Mouse (Mus musculus) kidney, postnatal 0 days (tissue): ENCODE data around the gene Spata13. TPM values are rescaled to one million over a fixed set of nuclear protein-coding genes. Genes with fewer than 3 reads are reported as not detected.

Experiments
- ATAC-seq: fragments of 200-750 bp; cut with Nextera tagmentation; replicated peaks from 2 replicates; pipeline ENCODE4 v1.8.0; 2017; ENCODE audit warnings: low read depth, moderate number of reproducible peaks, moderate TSS enrichment, moderate library complexity; ENCODE audit not compliant: low FRiP score
- DNase-seq: peaks from one replicate; pipeline ENCODE4 v3.0.0-alpha.2; 2016; ENCODE audit warnings: low spot score
- H3K27ac ChIP-seq: fragments of 300-500 bp; sonication (generic); 2 replicates; pipeline ENCODE4 v1.5.1; 2014; ENCODE audit warnings: mild to moderate bottlenecking
- H3K27me3 ChIP-seq: fragments of 300-500 bp; sonication (generic); 2 replicates; pipeline ENCODE4 v1.6.1; 2014; ENCODE audit warnings: low read length, mixed read lengths; ENCODE audit not compliant: insufficient read depth
- H3K36me3 ChIP-seq: fragments of 300-500 bp; sonication (generic); 2 replicates; pipeline ENCODE4 v1.6.1; 2014; ENCODE audit warnings: low read length, mixed read lengths; ENCODE audit not compliant: insufficient read depth
- H3K4me1 ChIP-seq: fragments of 300-500 bp; sonication (generic); replicated peaks from 2 replicates; pipeline ENCODE4 v1.6.1; 2014; ENCODE audit warnings: antibody characterized with exemption, low read length, mixed read lengths; ENCODE audit not compliant: insufficient read depth
- H3K4me2 ChIP-seq: fragments of 300-500 bp; sonication (generic); 2 replicates; pipeline ENCODE4 v1.6.1; 2014; ENCODE audit warnings: mild to moderate bottlenecking, low read length, moderate library complexity, mixed read lengths
- H3K4me3 ChIP-seq: fragments of 300-500 bp; sonication (generic); replicated peaks from 2 replicates; pipeline ENCODE4 v1.5.1; 2014; ENCODE audit warnings: low read depth, low read length
- H3K9ac ChIP-seq: fragments of 300-500 bp; sonication (generic); 2 replicates; pipeline ENCODE4 v1.6.1; 2014; ENCODE audit warnings: low read depth, low read length
- H3K9me3 ChIP-seq: fragments of 300-500 bp; sonication (generic); replicated peaks from 2 replicates; pipeline ENCODE4 v1.6.1; 2016; ENCODE audit warnings: low read length, inconsistent platforms, mixed read lengths
- CTCF ChIP-seq: IDR thresholded peaks from 2 replicates; pipeline ENCODE4 v1.5.1; 2016; ENCODE audit warnings: antibody characterized with exemption, low read depth, mild to moderate bottlenecking, moderate library complexity
- WGBS: fragments of 180-500 bp; shearing (Covaris S2); extraction: QIAGEN DNeasy Blood & Tissue Kit; methylation state at CpG from one replicate; pipeline ENCODE4 v1.1.7; 2014; 5-methylcytosine and 5-hydroxymethylcytosine counted together
- polyA plus RNA-seq: library from polyadenylated mRNA; unstranded; fragments of >200 nt; fragmentation: Nextera tagmentation; extraction: Ambion mirVana; gene quantifications from 2 replicates; pipeline ENCODE4 v1.2.1, GENCODE M21; 2015

The Spata13 gene
- polyA plus RNA-seq, 1 experiment from 2014 or later = 47.4 TPM

DNA sequence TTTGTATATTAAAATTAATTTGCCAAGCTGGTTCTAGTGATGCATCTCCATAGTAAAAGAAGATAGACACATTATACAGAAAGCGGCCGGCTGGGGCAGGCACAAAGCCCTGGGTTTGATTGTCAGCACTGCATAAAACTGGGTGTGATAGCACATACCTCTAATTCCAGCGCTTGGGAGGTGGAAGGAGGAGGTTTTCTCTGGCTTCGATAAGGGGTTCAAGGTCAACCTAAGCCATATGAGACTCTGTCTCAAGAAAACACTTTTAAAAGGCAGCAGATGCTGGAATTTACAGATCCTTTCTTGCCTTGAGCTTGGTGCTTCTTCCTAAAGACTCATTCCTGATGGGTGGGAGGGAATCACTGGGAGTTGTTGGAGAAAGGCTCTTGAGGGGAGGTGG is 130.7 kb downstream of the Spata13 start:
- DNase-seq (no peak), ATAC-seq (0 out of 2 replicates have a peak, but pooled peaks have one; percentile 3)
- WGBS = 48% methylated on average over 4 of the region's 4 CpGs
- Histone ChIP-seq H3K4me2 (no peak overlapping the region), H3K9ac (no peak overlapping the region), H3K4me3 (no peak overlapping the region), H3K27ac (no peak overlapping the region), H3K27me3 (no peaks in the 10 kb centered on the region), H3K36me3 (peaks cover 14% of the 10 kb centered on the region; the same call in 1 of the 2 replicates), H3K9me3 (no peaks in the 10 kb centered on the region), H3K4me1 (0 out of 2 replicates have a peak, but pooled peaks cover 2% of the 10 kb centered on the region)
- no peak for TF ChIP-seq CTCF

DNA sequence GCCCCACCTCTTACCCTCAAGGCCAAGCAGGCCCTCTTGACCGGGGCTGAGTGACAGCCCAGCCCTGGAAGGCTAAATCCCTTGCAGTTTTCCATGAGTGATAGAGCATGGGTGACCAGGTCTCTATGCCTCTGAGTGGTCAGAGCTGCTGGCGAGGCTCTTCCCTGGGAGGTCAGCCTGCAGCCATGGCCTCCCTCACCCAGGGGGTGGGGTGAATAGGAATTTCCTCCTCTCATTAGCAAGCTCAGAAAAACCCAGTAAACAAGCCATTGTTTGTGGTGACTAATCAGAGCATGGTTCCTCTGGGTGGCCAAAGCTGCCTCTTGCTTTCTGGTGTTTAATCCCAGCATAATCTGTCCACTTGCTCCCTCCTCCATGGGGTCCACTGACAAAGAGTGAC is 131.2 kb downstream of the Spata13 start:
- Histone ChIP-seq H3K4me1 (0 out of 2 replicates have a peak, but pooled peaks cover 2% of the 10 kb centered on the region), H3K27ac (no peak overlapping the region), H3K9me3 (no peaks in the 10 kb centered on the region), H3K9ac (no peak overlapping the region), H3K4me2 (no peak overlapping the region), H3K36me3 (peaks cover 14% of the 10 kb centered on the region; the same call in 1 of the 2 replicates), H3K4me3 (no peak overlapping the region), H3K27me3 (no peaks in the 10 kb centered on the region)
- no peak for DNase-seq
- peak; percentile 56; the same call in 1 of the 2 replicates for ATAC-seq
- no peak for TF ChIP-seq CTCF
- WGBS = 29% methylated on average over 2 of the region's 2 CpGs

GRCm38 (mm10) chr14:60767884-60768283 is 134.1 kb downstream of the Spata13 start, which contains the start of gene C1qtnf9:
TSS of gene C1qtnf9 (plus strand) at chr14:60768134.
- ATAC-seq = no peak
- no peak within 1 kb of the TSS for H3K9ac ChIP-seq
- H3K4me2 ChIP-seq = no peak within 1 kb of the TSS
- TF ChIP-seq CTCF = no peak
- H3K9me3 ChIP-seq = no peaks in the 10 kb centered on the region
- H3K4me3 ChIP-seq = no peak within 1 kb of the TSS
- 0 out of 2 replicates have a peak, but pooled peaks cover 2% of the 10 kb centered on the region for H3K4me1 ChIP-seq
- H3K27ac ChIP-seq = no peak within 1 kb of the TSS
- no peaks in the 10 kb centered on the region for H3K27me3 ChIP-seq
- DNase-seq = no peak
- WGBS = 62% methylated on average over 4 of the region's 4 CpGs
- H3K36me3 ChIP-seq = 0 out of 2 replicates have a peak, but pooled peaks cover 3% of the 10 kb centered on the region

- DNase-seq (peak; percentile 42), ATAC-seq (no peak)
- Histone ChIP-seq H3K4me2 (no peak overlapping the region), H3K27me3 (no peaks in the 10 kb centered on the region), H3K9ac (no peak overlapping the region), H3K9me3 (no peaks in the 10 kb centered on the region), H3K4me3 (no peak overlapping the region), H3K4me1 (0 out of 2 replicates have a peak, but pooled peaks cover 2% of the 10 kb centered on the region), H3K36me3 (no peaks in the 10 kb centered on the region), H3K27ac (no peak overlapping the region)
- peak; percentile 45; the same call in 1 of the 2 replicates for TF ChIP-seq CTCF
- WGBS = 36% methylated on average over 6 of the region's 6 CpGs
These were observed 135.5 kb downstream of the Spata13 start for GRCm38 (mm10) chr14:60769340-60769739.

- WGBS = 75% methylated on average over 6 of the region's 6 CpGs
- ATAC-seq (no peak), DNase-seq (no peak)
- H3K4me2 ChIP-seq = no peak overlapping the region
- H3K27me3 ChIP-seq = no peaks in the 10 kb centered on the region
- no peak overlapping the region for H3K9ac ChIP-seq
- H3K4me1 ChIP-seq = no peaks in the 10 kb centered on the region
- H3K27ac ChIP-seq = no peak overlapping the region
- no peaks in the 10 kb centered on the region for H3K9me3 ChIP-seq
- H3K4me3 ChIP-seq = no peak overlapping the region
- no peak for TF ChIP-seq CTCF
- no peaks in the 10 kb centered on the region for H3K36me3 ChIP-seq
These were observed 136.8 kb downstream of the Spata13 start for GRCm38 (mm10) chr14:60770594-60770993.

- Histone ChIP-seq H3K9ac (no peak overlapping the region), H3K9me3 (no peaks in the 10 kb centered on the region), H3K27ac (no peak overlapping the region), H3K4me1 (no peaks in the 10 kb centered on the region), H3K4me3 (peak overlapping the region; percentile 23; the same call in 1 of the 2 replicates), H3K4me2 (peak overlapping the region; percentile 55), H3K27me3 (no peaks in the 10 kb centered on the region), H3K36me3 (no peaks in the 10 kb centered on the region)
- peak; percentile 75 for DNase-seq
- peak; percentile 51 for ATAC-seq
- 4% methylated on average over 8 of the region's 8 CpGs for WGBS
- TF ChIP-seq CTCF = peak; percentile 95
These were observed 137.3 kb downstream of the Spata13 start for GRCm38 (mm10) chr14:60771057-60771456.

- no peak overlapping the region for H3K27ac ChIP-seq
- WGBS = 88% methylated on average over 2 of the region's 2 CpGs
These were observed 139.7 kb downstream of the Spata13 start for GRCm38 (mm10) chr14:60773476-60773875.

More at GRCm38 (mm10) chr14:60773476-60773875, 139.7 kb downstream of the Spata13 start:
- Histone ChIP-seq H3K9me3 (no peaks in the 10 kb centered on the region), H3K4me2 (no peak overlapping the region), H3K36me3 (no peaks in the 10 kb centered on the region), H3K4me1 (no peaks in the 10 kb centered on the region), H3K27me3 (no peaks in the 10 kb centered on the region), H3K4me3 (no peak overlapping the region), H3K9ac (no peak overlapping the region)
- DNase-seq (no peak), ATAC-seq (no peak)
- TF ChIP-seq CTCF = peak; percentile 48
